Mouse (Mus musculus): ENCODE measurements around the gene Nup214.

GRCm38 (mm10) chr2:31934551-31934950 lies 39.7 kb upstream of the Nup214 start:
- TF ChIP-seq POLR2A (IDR thresholded peaks at IDR 0.05; ENCODE audit: extremely low read depth, insufficient read depth, low read length) (no peak), CTCF (IDR thresholded peaks at IDR 0.05; ENCODE audit: low read depth, low read length) (no peak)
